ENCODE assay signal across 8 mouse cellular contexts in the genomic region with DNA sequence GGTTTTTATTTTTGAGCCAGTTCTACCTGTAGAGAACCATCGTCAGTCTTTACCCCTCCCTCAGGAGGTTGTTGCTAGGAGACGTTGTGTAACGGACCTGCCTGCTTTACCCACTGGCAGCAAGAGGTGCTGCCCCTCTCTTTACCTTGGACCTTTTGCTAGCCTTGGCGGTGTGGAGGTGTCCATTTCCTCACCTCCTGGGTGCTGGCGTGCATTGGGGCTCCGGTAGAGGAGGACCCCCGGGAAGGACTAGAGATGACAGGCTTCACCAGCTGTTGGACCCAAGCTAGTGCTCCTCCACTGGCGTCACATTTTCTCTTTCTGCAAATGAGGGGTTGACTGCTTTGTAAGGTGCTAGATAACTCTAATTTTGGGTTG. TPM values are rescaled to one million over a fixed set of nuclear protein-coding genes. Genes with fewer than 3 reads are reported as not detected.
A peak's percentile ranks its signal among the peaks of the same experiment; 100 is the strongest.
DNase-seq lines count a peak whose midpoint lies in the region; ATAC-seq lines count a peak whose summit lies in the region.

No protein-coding gene starts in this region.

- H3K4me3 ChIP-seq in kidney, embryonic 16.5 days (ENCODE audit: low read length) = peak overlapping the region; percentile 87
- H3K4me3 ChIP-seq in forebrain, embryonic 15.5 days = peak overlapping the region; percentile 65
- H3K4me3 ChIP-seq in liver, embryonic 16.5 days (ENCODE audit: low read depth, low read length) = peak overlapping the region; percentile 97

- 0 out of 2 replicates have a peak, but pooled peaks cover 4% of the 10 kb centered on the region for H3K36me3 ChIP-seq in kidney, embryonic 16.5 days (ENCODE audit: insufficient read depth, low read length)
- no peaks in the 10 kb centered on the region; the same call in 1 of the 2 replicates for H3K36me3 ChIP-seq in forebrain, embryonic 15.5 days
- H3K36me3 ChIP-seq in liver, embryonic 16.5 days (ENCODE audit: control insufficient read depth, insufficient read depth) = 0 out of 2 replicates have a peak, but pooled peaks cover 4% of the 10 kb centered on the region

- no peak for DNase-seq in kidney, adult 11 months
- DNase-seq in urinary bladder, adult 18-20 months (ENCODE audit: low spot score in 2 of 2) = no peak
- DNase-seq in right cerebral cortex, postnatal 36 days (ENCODE audit: low spot score in 2 of 2) = no peak
- no peak for DNase-seq in layer of hippocampus, adult 18-20 months (ENCODE audit: low spot score in 2 of 2)

- H3K27me3 ChIP-seq in kidney, embryonic 16.5 days (ENCODE audit: insufficient read depth, low read length) = no peaks in the 10 kb centered on the region
- no peaks in the 10 kb centered on the region for H3K27me3 ChIP-seq in forebrain, embryonic 15.5 days
- H3K27me3 ChIP-seq in liver, embryonic 16.5 days (ENCODE audit: control insufficient read depth, insufficient read depth, low read depth, low read length) = no peaks in the 10 kb centered on the region

- H3K4me2 ChIP-seq in kidney, embryonic 16.5 days (replicated peaks; ENCODE audit: low read depth, low read length) = peak overlapping the region; percentile 92
- H3K4me2 ChIP-seq in forebrain, embryonic 15.5 days (replicated peaks) = peak overlapping the region; percentile 91
- peak overlapping the region; percentile 97 for H3K4me2 ChIP-seq in liver, embryonic 16.5 days (ENCODE audit: low read depth, low read length)

- H3K4me1 ChIP-seq in kidney, embryonic 16.5 days (ENCODE audit: insufficient read depth, low read length) = 0 out of 2 replicates have a peak, but pooled peaks cover 10% of the 10 kb centered on the region
- peaks cover 21% of the 10 kb centered on the region for H3K4me1 ChIP-seq in forebrain, embryonic 15.5 days
- H3K4me1 ChIP-seq in liver, embryonic 16.5 days (ENCODE audit: control insufficient read depth, low read depth, low read length) = peaks cover 10% of the 10 kb centered on the region

- no peaks in the 10 kb centered on the region for H3K9me3 ChIP-seq in kidney, embryonic 16.5 days (ENCODE audit: low read length)
- H3K9me3 ChIP-seq in forebrain, embryonic 15.5 days = no peaks in the 10 kb centered on the region
- no peaks in the 10 kb centered on the region for H3K9me3 ChIP-seq in liver, embryonic 16.5 days (replicated peaks; ENCODE audit: control insufficient read depth, low read length)

- H3K27ac ChIP-seq in kidney, embryonic 16.5 days (ENCODE audit: low read length) = peak overlapping the region; percentile 85
- peak overlapping the region; percentile 78 for H3K27ac ChIP-seq in forebrain, embryonic 15.5 days (replicated peaks)
- peak overlapping the region; percentile 92 for H3K27ac ChIP-seq in liver, embryonic 16.5 days (ENCODE audit: low read length)

- H3K9ac ChIP-seq in kidney, embryonic 16.5 days (replicated peaks; ENCODE audit: low read length) = peak overlapping the region; percentile 73
- peak overlapping the region; percentile 70 for H3K9ac ChIP-seq in forebrain, embryonic 15.5 days (replicated peaks)
- peak overlapping the region; percentile 93 for H3K9ac ChIP-seq in liver, embryonic 16.5 days (ENCODE audit: low read depth, low read length)

- under 1% methylated on average over 8 of the region's 8 CpGs for WGBS in kidney, embryonic 16.5 days
- 0% methylated on average over 8 of the region's 8 CpGs for WGBS in forebrain, embryonic 15.5 days
- WGBS in liver, embryonic 16.5 days (ENCODE audit: insufficient replicate concordance) = 0% methylated on average over 8 of the region's 8 CpGs

- ATAC-seq in kidney, embryonic 16.5 days (ENCODE audit: low FRiP score, low TSS enrichment) = peak; percentile 62
- ATAC-seq in activated CD4-positive, CD25-positive, alpha-beta regulatory T cell, adult 4 months = peak; percentile 17
- ATAC-seq in forebrain, embryonic 15.5 days (replicated peaks) = no peak
- ATAC-seq in liver, embryonic 16.5 days (ENCODE audit: low read depth) = peak; percentile 1; the same call in 1 of the 2 replicates

RNA-seq across cellular contexts. Expression of a gene that starts 0.4 kb away (rescaled TPM):
- 13.3 and 14.7 TPM in 2 replicates for polyA plus RNA-seq in kidney, embryonic 16.5 days (2015; fragmentation: Nextera tagmentation; extraction: Ambion mirVana)
- 10 to 100 TPM; 42.6 to 44.3 TPM for polyA plus RNA-seq in activated CD4-positive, CD25-positive, alpha-beta regulatory T cell, adult 4 months (2017; shearing (Covaris generic))
- 21.2 and 21.8 TPM in 2 replicates for polyA plus RNA-seq in forebrain, embryonic 15.5 days (2015; fragmentation: Nextera tagmentation; extraction: Ambion mirVana)
- 2.3 and 2.4 TPM in 2 replicates for polyA plus RNA-seq in liver, embryonic 16.5 days (2015; fragmentation: Nextera tagmentation; extraction: Ambion mirVana)
- total RNA-seq in layer of hippocampus, adult 18-20 months (2021) = 1 to 10 TPM; 3.4 to 5.7 TPM

RNA-seq across cellular contexts. Expression of a gene that starts 0.6 kb away (rescaled TPM):
- 25.5 and 27.4 TPM in 2 replicates for polyA plus RNA-seq in kidney, embryonic 16.5 days (2015; fragmentation: Nextera tagmentation; extraction: Ambion mirVana)
- polyA plus RNA-seq in activated CD4-positive, CD25-positive, alpha-beta regulatory T cell, adult 4 months (2017; shearing (Covaris generic)) = 10 to 100 TPM; 10.3 to 12.0 TPM
- 40.1 and 42.7 TPM in 2 replicates for polyA plus RNA-seq in forebrain, embryonic 15.5 days (2015; fragmentation: Nextera tagmentation; extraction: Ambion mirVana)
- polyA plus RNA-seq in liver, embryonic 16.5 days (2015; fragmentation: Nextera tagmentation; extraction: Ambion mirVana) = 15.0 and 15.9 TPM in 2 replicates
- 10 to 100 TPM; 32.3 to 34.7 TPM for total RNA-seq in layer of hippocampus, adult 18-20 months (2021)

RNA-seq across cellular contexts. Expression of a gene that starts 0.7 kb away (rescaled TPM):
- 135 and 149 TPM in 2 replicates for polyA plus RNA-seq in kidney, embryonic 16.5 days (2015; fragmentation: Nextera tagmentation; extraction: Ambion mirVana)
- 10 to 100 TPM; 81.7 to 86.6 TPM for polyA plus RNA-seq in activated CD4-positive, CD25-positive, alpha-beta regulatory T cell, adult 4 months (2017; shearing (Covaris generic))
- 102 and 115 TPM in 2 replicates for polyA plus RNA-seq in forebrain, embryonic 15.5 days (2015; fragmentation: Nextera tagmentation; extraction: Ambion mirVana)
- 61.1 and 85.4 TPM in 2 replicates for polyA plus RNA-seq in liver, embryonic 16.5 days (2015; fragmentation: Nextera tagmentation; extraction: Ambion mirVana)
- total RNA-seq in layer of hippocampus, adult 18-20 months (2021) = 10 to 100 TPM; 13.1 to 14.3 TPM

RNA-seq across cellular contexts. Expression of a gene that starts 50.6 kb away (rescaled TPM):
- polyA plus RNA-seq in kidney, embryonic 16.5 days (2015; fragmentation: Nextera tagmentation; extraction: Ambion mirVana) = 24.0 and 24.4 TPM in 2 replicates
- 10 to 100 TPM; 10.6 to 12.7 TPM for polyA plus RNA-seq in activated CD4-positive, CD25-positive, alpha-beta regulatory T cell, adult 4 months (2017; shearing (Covaris generic))
- polyA plus RNA-seq in forebrain, embryonic 15.5 days (2015; fragmentation: Nextera tagmentation; extraction: Ambion mirVana) = 24.5 and 25.5 TPM in 2 replicates
- polyA plus RNA-seq in liver, embryonic 16.5 days (2015; fragmentation: Nextera tagmentation; extraction: Ambion mirVana) = 9.3 TPM in 2 replicates
- total RNA-seq in layer of hippocampus, adult 18-20 months (2021) = 10 to 100 TPM; 22.6 to 23.3 TPM
